Mouse (Mus musculus) liver, embryonic 16.5 days (tissue): ENCODE data around the gene Sptlc2. TPM values are rescaled to one million over a fixed set of nuclear protein-coding genes. Genes with fewer than 3 reads are reported as not detected.

Source experiments
- ATAC-seq: fragments of 200-750 bp; cut with Nextera tagmentation; 2 replicates; pipeline ENCODE4 v1.8.0; 2017; ENCODE audit warnings: low read depth, mild to moderate bottlenecking, moderate number of reproducible peaks, moderate library complexity
- H3K27ac ChIP-seq: fragments of 300-500 bp; sonication (generic); 2 replicates; pipeline ENCODE4 v1.5.1; 2014; ENCODE audit warnings: mild to moderate bottlenecking, low read length
- H3K27me3 ChIP-seq: fragments of 300-500 bp; sonication (generic); 2 replicates; pipeline ENCODE4 v1.6.1; 2014; ENCODE audit warnings: low read depth, low read length, mixed read lengths; ENCODE audit not compliant: control insufficient read depth, insufficient read depth
- H3K36me3 ChIP-seq: fragments of 300-500 bp; sonication (generic); 2 replicates; pipeline ENCODE4 v1.6.1; 2014; ENCODE audit warnings: mild to moderate bottlenecking; ENCODE audit not compliant: control insufficient read depth, insufficient read depth
- H3K4me1 ChIP-seq: fragments of 300-500 bp; sonication (generic); 2 replicates; pipeline ENCODE4 v1.6.1; 2014; ENCODE audit warnings: low read depth, low read length, mixed read lengths; ENCODE audit not compliant: control insufficient read depth
- H3K4me2 ChIP-seq: fragments of 300-500 bp; sonication (generic); 2 replicates; pipeline ENCODE4 v1.6.1; 2014; ENCODE audit warnings: low read depth, low read length, mixed read lengths
- H3K4me3 ChIP-seq: fragments of 300-500 bp; sonication (generic); 2 replicates; pipeline ENCODE4 v1.5.1; 2014; ENCODE audit warnings: low read depth, mild to moderate bottlenecking, low read length
- H3K9ac ChIP-seq: fragments of 300-500 bp; sonication (generic); 2 replicates; pipeline ENCODE4 v1.6.1; 2014; ENCODE audit warnings: low read depth, low read length
- H3K9me3 ChIP-seq: fragments of 300-500 bp; sonication (generic); replicated peaks from 2 replicates; pipeline ENCODE4 v1.6.1; 2016; ENCODE audit warnings: low read length; ENCODE audit not compliant: control insufficient read depth
- WGBS: fragments of 180-500 bp; shearing (Covaris S2); extraction: QIAGEN DNeasy Blood & Tissue Kit; methylation state at CpG from one replicate; pipeline ENCODE4 v1.1.7; 2014; ENCODE audit not compliant: insufficient replicate concordance; 5-methylcytosine and 5-hydroxymethylcytosine counted together
- microRNA-seq: library from miRNA; unstranded; fragments of <30 nt; microRNA quantifications from one replicate; pipeline ENCODE4, GENCODE M21; 2016
- polyA plus RNA-seq: library from polyadenylated mRNA; unstranded; fragments of >200 nt; fragmentation: Nextera tagmentation; extraction: Ambion mirVana; gene quantifications from 2 replicates; pipeline ENCODE4 v1.2.1, GENCODE M21; 2015

The Sptlc2 gene
- polyA plus RNA-seq, 1 experiment from 2014 or later = 28.1 TPM

GRCm38 (mm10) chr12:87267682-87268081 is 120.5 kb downstream of the Sptlc2 start:
- ATAC-seq = no peak
- Histone ChIP-seq H3K27me3 (no peaks in the 10 kb centered on the region), H3K4me1 (peaks cover 14% of the 10 kb centered on the region), H3K27ac (no peak overlapping the region), H3K4me3 (peak overlapping the region; percentile 78), H3K9me3 (no peaks in the 10 kb centered on the region), H3K36me3 (peaks cover 38% of the 10 kb centered on the region), H3K9ac (peak overlapping the region; percentile 46), H3K4me2 (peak overlapping the region; percentile 80)
- 6% methylated on average over 4 of the region's 4 CpGs for WGBS

DNA sequence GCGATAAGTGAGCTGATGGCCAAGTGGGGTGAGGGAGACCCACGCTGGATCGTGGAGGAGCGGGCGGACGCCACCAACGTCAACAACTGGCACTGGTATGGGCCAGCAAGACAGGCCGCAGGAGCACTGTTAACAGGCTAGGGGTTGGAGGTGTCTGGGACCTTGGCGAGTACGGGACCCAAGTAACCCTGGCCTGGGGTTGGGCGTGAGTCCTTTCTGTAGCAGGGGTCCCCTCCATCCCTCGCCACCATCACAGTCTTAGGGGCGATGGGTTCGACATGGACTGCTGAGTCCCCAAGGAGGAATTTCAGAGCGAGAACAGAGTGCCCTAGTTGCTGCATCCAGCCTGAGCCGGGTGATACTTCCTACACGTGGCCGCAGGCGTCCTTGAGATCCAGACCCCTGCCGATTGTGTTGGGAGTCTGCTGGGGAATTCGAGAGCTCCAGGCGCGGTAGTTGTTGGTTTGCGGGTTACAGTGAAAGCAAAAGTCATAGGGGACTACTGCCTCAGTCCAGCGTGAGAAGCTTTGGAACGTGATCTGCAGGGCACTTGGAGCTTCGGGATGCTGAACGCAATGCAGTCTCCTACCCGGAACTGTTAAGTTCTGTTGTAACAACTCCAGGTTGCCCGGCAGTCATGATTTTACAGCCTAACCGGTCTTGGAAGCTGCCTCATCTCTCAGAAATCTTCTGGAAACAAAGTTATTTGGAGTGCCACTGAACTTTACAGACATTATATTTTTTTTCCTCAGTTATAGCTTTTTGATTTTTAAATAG is 121.1 kb downstream of the Sptlc2 start:
- no peak; the same call in 1 of the 2 replicates for ATAC-seq

DNA sequence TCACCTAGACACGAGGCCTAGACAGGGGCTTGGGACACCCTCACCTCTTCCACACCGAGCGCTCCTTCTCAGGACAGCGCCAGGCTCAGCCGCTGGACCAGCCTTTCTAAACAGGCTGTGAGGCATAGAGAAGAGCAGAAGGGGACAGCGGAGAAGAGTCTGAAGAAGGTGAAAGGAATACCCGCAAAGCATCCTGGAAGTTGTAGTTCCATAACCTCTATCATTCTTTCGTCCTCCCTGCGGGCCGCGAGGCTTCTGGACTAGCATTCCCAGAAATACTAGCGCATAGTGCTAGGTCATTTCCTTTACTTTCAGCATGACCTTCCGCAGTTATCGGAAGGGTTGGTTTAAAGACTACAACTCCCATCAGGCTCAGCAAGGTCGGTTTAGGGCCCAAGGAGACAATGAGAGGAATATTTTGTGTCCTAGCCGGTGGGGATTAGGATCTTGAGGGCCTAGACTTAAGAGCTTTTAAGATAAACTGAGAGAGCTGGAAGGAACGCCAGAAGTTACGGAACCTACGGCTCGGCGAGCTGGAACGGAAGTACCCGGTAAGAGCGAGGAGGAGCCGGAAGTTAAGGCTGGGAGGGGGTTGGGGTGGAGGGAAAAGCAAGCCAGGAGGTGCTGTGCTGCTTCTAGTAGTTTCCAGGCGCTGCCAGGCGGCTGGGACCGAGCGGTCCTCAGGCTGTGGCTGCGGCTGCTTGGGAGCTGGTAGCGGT is 121.9 kb downstream of the Sptlc2 start, which contains the start of the genes Vipas39 and Ahsa1:
Vipas39 (minus strand) TSS at position 149 of the 719 bp plus-strand sequence.
Ahsa1 (plus strand) TSS at position 372 of the 719 bp plus-strand sequence.
- H3K9me3 ChIP-seq = no peaks in the 10 kb centered on the region
- peak within 1 kb of the TSS; percentile 78 for H3K4me3 ChIP-seq
- no peaks in the 10 kb centered on the region for H3K27me3 ChIP-seq
- H3K36me3 ChIP-seq = peaks cover 26% of the 10 kb centered on the region
- H3K27ac ChIP-seq = peak within 1 kb of the TSS; percentile 91
- under 1% methylated on average over 31 of the region's 31 CpGs for WGBS
- peaks cover 14% of the 10 kb centered on the region for H3K4me1 ChIP-seq
- peak within 1 kb of the TSS; percentile 87 for H3K4me2 ChIP-seq
- H3K9ac ChIP-seq = peak within 1 kb of the TSS; percentile 88
- peak; percentile 94 for ATAC-seq

More for the DNA sequence above, 121.1 kb downstream of the Sptlc2 start:
- Histone ChIP-seq H3K9ac (peak overlapping the region; percentile 88), H3K36me3 (peaks cover 32% of the 10 kb centered on the region), H3K4me1 (peaks cover 14% of the 10 kb centered on the region), H3K4me2 (peak overlapping the region; percentile 80), H3K9me3 (no peaks in the 10 kb centered on the region), H3K27ac (peak overlapping the region; percentile 91), H3K4me3 (peak overlapping the region; percentile 78), H3K27me3 (no peaks in the 10 kb centered on the region)
- under 1% methylated on average over 31 of the region's 31 CpGs for WGBS

DNA sequence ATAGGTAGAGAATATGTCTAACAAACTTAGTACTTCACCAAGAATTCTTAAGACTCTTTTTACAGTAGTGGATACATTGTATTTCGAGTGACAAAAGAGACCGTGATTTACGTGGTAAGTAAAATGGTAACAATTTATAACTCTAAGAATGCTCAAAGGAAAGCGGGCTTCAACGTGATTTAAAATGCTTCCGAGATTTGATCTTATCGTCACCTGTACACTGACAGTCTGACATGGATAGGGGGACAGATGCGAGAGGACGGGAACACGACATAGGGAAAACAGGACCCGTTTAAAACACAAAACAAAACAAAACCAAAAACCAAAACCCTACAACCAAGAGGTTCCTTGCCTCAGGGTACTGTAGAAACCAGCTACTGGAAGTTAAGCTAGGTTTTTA is 122.7 kb downstream of the Sptlc2 start:
- H3K4me3 ChIP-seq = peak overlapping the region; percentile 78
- H3K27me3 ChIP-seq = no peaks in the 10 kb centered on the region
- 15% methylated on average over 11 of the region's 11 CpGs for WGBS
- H3K9me3 ChIP-seq = no peaks in the 10 kb centered on the region
- H3K9ac ChIP-seq = peak overlapping the region; percentile 82
- H3K27ac ChIP-seq = peak overlapping the region; percentile 72
- H3K36me3 ChIP-seq = peaks cover 18% of the 10 kb centered on the region
- peak overlapping the region; percentile 87 for H3K4me2 ChIP-seq
- peaks cover 14% of the 10 kb centered on the region for H3K4me1 ChIP-seq
- no peak for ATAC-seq

DNA sequence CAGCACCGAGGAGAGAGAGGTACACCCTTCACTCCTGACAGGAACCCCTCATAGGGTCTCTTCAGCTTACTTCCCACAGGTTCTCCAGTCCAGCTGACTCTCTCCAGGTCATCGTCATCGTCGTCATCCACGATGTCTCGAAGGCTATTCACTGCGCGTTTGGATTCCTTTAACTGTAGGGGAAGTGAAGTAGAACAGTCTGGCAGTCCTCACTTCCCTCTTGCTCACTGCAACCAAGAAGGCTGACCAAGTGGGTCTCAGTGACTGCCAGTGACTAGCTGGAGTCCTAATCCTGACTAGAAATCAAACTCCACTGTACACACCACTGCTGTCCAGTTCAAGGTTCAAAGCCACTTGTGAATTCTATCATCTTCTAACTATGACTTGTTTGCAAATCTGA is 127.6 kb downstream of the Sptlc2 start:
- no peak for ATAC-seq
- H3K9ac ChIP-seq = no peak overlapping the region
- H3K4me3 ChIP-seq = no peak overlapping the region
- H3K27me3 ChIP-seq = no peaks in the 10 kb centered on the region
- H3K9me3 ChIP-seq = no peaks in the 10 kb centered on the region
- no peak overlapping the region for H3K4me2 ChIP-seq
- 82% methylated on average over 8 of the region's 8 CpGs for WGBS
- H3K4me1 ChIP-seq = peaks cover 8% of the 10 kb centered on the region
- H3K36me3 ChIP-seq = peaks cover 4% of the 10 kb centered on the region
- no peak overlapping the region for H3K27ac ChIP-seq

- H3K4me1 ChIP-seq = peaks cover 2% of the 10 kb centered on the region; the same call in 1 of the 2 replicates
- 75% methylated on average over 5 of the region's 5 CpGs for WGBS
- peaks cover 7% of the 10 kb centered on the region; the same call in 1 of the 2 replicates for H3K36me3 ChIP-seq
- 0 out of 2 replicates have a peak, but pooled peaks have one; percentile 19 for ATAC-seq
- no peaks in the 10 kb centered on the region for H3K9me3 ChIP-seq
- H3K27me3 ChIP-seq = no peaks in the 10 kb centered on the region
- no peak overlapping the region for H3K9ac ChIP-seq
- H3K4me3 ChIP-seq = no peak overlapping the region
- H3K4me2 ChIP-seq = no peak overlapping the region
- no peak overlapping the region for H3K27ac ChIP-seq
These were observed 131.5 kb downstream of the Sptlc2 start for GRCm38 (mm10) chr12:87256629-87257028.

Small RNA genes lying within 50 kb of the gene (microRNA-seq; reads per million reads assigned to microRNA genes)
- gene Gm47293 = not detected
- 49.7 reads per million, percentile 46 among the genes with 10 or more reads in this experiment for gene Mir3068

Other genes with a start within 250 kb of the Sptlc2 start
- 105 and 124 TPM in 2 replicates for gene Gstz1, start 241.2 kb downstream of the Sptlc2 start, polyA plus RNA-seq
- gene Pomt2, start 240.4 kb downstream of the Sptlc2 start, polyA plus RNA-seq = 3.8 and 4.0 TPM in 2 replicates
- 6.1 and 7.7 TPM in 2 replicates for gene Samd15, start 188.6 kb downstream of the Sptlc2 start, polyA plus RNA-seq
- 0.40 and 0.41 TPM in 2 replicates for gene Tmed8, start 187.9 kb downstream of the Sptlc2 start, polyA plus RNA-seq
- 0.25 and 0.29 TPM in 2 replicates for gene Noxred1, start 149.6 kb downstream of the Sptlc2 start, polyA plus RNA-seq
- gene Vipas39, start 122.1 kb downstream of the Sptlc2 start, polyA plus RNA-seq = 9.8 and 10.2 TPM in 2 replicates
- 108 and 119 TPM in 2 replicates for gene Ahsa1, start 121.9 kb downstream of the Sptlc2 start, polyA plus RNA-seq
- 0.13 and 0.16 TPM in 2 replicates for gene Ism2, start 88.7 kb downstream of the Sptlc2 start, polyA plus RNA-seq
- 137 and 154 TPM in 2 replicates for gene Slirp, start 55.5 kb upstream of the Sptlc2 start, polyA plus RNA-seq
- 17.0 and 17.4 TPM in 2 replicates for gene Alkbh1, start 55.7 kb upstream of the Sptlc2 start, polyA plus RNA-seq
- gene Snw1, start 83.9 kb upstream of the Sptlc2 start, polyA plus RNA-seq = 43.1 and 47.7 TPM in 2 replicates
- not detected in 2 replicates for gene Gm5788, start 106.4 kb upstream of the Sptlc2 start, polyA plus RNA-seq
- gene Gm8300, start 126.0 kb upstream of the Sptlc2 start, polyA plus RNA-seq = not detected in 2 replicates
- not detected in 2 replicates for gene Oog1, start 214.3 kb upstream of the Sptlc2 start, polyA plus RNA-seq
- not detected in 2 replicates for gene Gm4027, start 230.5 kb upstream of the Sptlc2 start, polyA plus RNA-seq